Mouse (Mus musculus) kidney, embryonic 16.5 days (tissue): Measurements from ENCODE around the gene Rnase2b. TPM values are rescaled to one million over a fixed set of nuclear protein-coding genes. Genes with fewer than 3 reads are reported as not detected.

ENCODE experiments used
- polyA plus RNA-seq: library from polyadenylated mRNA; unstranded; fragments of >200 nt; fragmentation: Nextera tagmentation; extraction: Ambion mirVana; gene quantifications from 2 replicates; pipeline ENCODE4 v1.2.1, GENCODE M21; 2015

Gene Rnase2b
- polyA plus RNA-seq, 1 experiment from 2014 or later, result not detected

Other genes starting within 250 kb of the Rnase2b start
- gene Osgep, start 237.4 kb upstream of the Rnase2b start, polyA plus RNA-seq, result 176 and 196 TPM in 2 replicates
- 276 and 285 TPM in 2 replicates for gene Apex1, start 237.3 kb upstream of the Rnase2b start, polyA plus RNA-seq
- 57.7 and 60.8 TPM in 2 replicates for gene Pip4p1, start 231.4 kb upstream of the Rnase2b start, polyA plus RNA-seq
- 78.2 and 79.3 TPM in 2 replicates for gene Pnp, start 231.2 kb upstream of the Rnase2b start, polyA plus RNA-seq
- not detected in 2 replicates for gene Gm49342, start 217.7 kb upstream of the Rnase2b start, polyA plus RNA-seq
- 0.66 TPM in 1 of 2 replicates, not detected in the other for gene Pnp2, start 206.3 kb upstream of the Rnase2b start, polyA plus RNA-seq
- not detected in 2 replicates for gene Rnase10, start 154.5 kb upstream of the Rnase2b start, polyA plus RNA-seq
- 0.14 and 0.30 TPM in 2 replicates for gene Rnase9, start 120.4 kb upstream of the Rnase2b start, polyA plus RNA-seq
- 0.44 TPM in 1 of 2 replicates, not detected in the other for gene Rnase11, start 112.1 kb upstream of the Rnase2b start, polyA plus RNA-seq
- gene Rnase12, start 104.6 kb upstream of the Rnase2b start, polyA plus RNA-seq, result 9.0 and 10.2 TPM in 2 replicates
- gene Olfr750, start 87.8 kb upstream of the Rnase2b start, polyA plus RNA-seq, result not detected in 2 replicates
- 45.5 and 47.7 TPM in 2 replicates for gene Rnase4, start 71.2 kb upstream of the Rnase2b start, polyA plus RNA-seq
- gene Ang, start 71.1 kb upstream of the Rnase2b start, polyA plus RNA-seq, result 8.6 and 8.9 TPM in 2 replicates
- gene Eddm3b, start 47.8 kb upstream of the Rnase2b start, polyA plus RNA-seq, result 1.5 and 2.2 TPM in 2 replicates
- gene Rnase6, start 38.4 kb upstream of the Rnase2b start, polyA plus RNA-seq, result 0.64 and 0.89 TPM in 2 replicates
- 0.26 and 0.66 TPM in 2 replicates for gene Rnase1, start 15.5 kb upstream of the Rnase2b start, polyA plus RNA-seq
- not detected in 2 replicates for gene Ang2, start 36.9 kb downstream of the Rnase2b start, polyA plus RNA-seq
- not detected in 2 replicates for gene Ear14, start 41.1 kb downstream of the Rnase2b start, polyA plus RNA-seq
- gene Rnase2a, start 93.9 kb downstream of the Rnase2b start, polyA plus RNA-seq, result not detected in 2 replicates
- not detected in 2 replicates for gene Gm7247, start 199.5 kb downstream of the Rnase2b start, polyA plus RNA-seq
- gene Vmn2r88, start 248.6 kb downstream of the Rnase2b start, polyA plus RNA-seq, result not detected in 2 replicates